Mouse (Mus musculus): ENCODE data around the gene Igfbp6. TPM values are rescaled to one million over a fixed set of nuclear protein-coding genes. Genes with fewer than 3 reads are reported as not detected.

The Igfbp6 gene
- total and polyA plus RNA-seq, 3 experiments: 0.38 TPM; not detected in 2

DNA sequence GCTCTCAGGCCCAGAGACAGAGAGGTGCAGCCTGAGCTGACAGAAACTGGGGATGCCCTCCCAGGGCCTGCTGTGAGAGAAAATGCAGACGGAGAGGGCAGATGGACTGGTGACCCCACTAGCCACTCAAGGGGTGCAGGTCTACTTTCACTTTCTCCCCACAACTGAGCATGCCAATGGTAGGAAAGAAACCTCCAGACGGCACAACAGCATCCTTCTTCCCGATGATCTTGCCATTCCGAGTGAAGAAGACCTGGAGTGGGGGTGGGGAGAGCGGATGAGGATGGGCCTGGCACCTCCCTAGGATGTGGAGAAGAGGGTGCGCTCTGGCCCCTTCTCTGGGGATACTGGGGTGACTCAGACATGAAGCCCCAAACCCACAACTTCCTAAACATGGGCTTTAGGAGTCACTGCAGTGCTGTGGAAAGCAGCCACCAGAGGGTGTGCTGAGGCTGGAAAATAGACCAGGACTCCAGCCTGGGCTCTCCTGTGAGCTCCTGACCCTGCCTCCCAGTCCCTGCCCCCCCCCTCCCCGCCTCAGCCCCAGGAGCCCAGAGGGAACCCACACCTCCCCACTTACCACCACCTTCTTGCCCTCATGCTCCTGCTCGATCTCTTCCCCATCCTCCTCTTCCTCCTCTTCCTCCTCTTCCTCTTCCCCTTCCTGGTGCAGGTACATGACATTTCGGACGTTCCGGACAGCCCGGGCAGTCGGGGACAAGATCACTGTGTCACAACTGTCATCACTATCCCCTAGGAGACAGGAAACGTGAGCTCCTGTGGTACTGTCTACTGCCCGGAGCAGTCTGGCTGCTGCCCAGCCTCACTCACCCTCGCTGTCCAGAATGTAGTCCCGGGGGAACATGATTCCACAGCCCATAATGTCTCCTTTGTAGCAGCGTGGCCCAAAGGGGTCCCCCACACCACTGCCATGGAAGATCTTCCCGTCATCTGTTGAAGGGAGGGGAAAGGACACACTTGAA lies 26.4 kb upstream of the Igfbp6 start:
- no peak overlapping the region for H3K27ac ChIP-seq (ENCODE audit: insufficient read depth, low read depth)
- H3K79me2 ChIP-seq (replicated peaks; ENCODE audit: control insufficient read depth, extremely low read depth, insufficient read depth, poor library complexity, severe bottlenecking): no peaks in the 10 kb centered on the region
- no peaks in the 10 kb centered on the region for H3K4me1 ChIP-seq (ENCODE audit: control insufficient read depth in 1 of 2, insufficient read depth in 2 of 2)
- DNase-seq (ENCODE audit: extremely low read depth): no peak
- TF ChIP-seq MXI1 (IDR thresholded peaks at IDR 0.05; ENCODE audit: low read depth, low read length) (no peak), MYC (IDR thresholded peaks at IDR 0.05; ENCODE audit: low read depth, low read length) (no peak), JUN (IDR thresholded peaks at IDR 0.05; ENCODE audit: insufficient read depth, low read depth, low read length) (no peak), POLR2A (IDR thresholded peaks at IDR 0.05; ENCODE audit: low read depth, low read length) (no peak), RAD21 (IDR thresholded peaks at IDR 0.05; ENCODE audit: low read depth, low read length) (peak; percentile 8), CTCF (conservative IDR thresholded peaks at IDR 0.05 in 1 of 2, IDR thresholded peaks at IDR 0.05 in 1 of 2; ENCODE audit: low read depth in 2 of 2, low read length in 2 of 2) (peak in 1 of 2 experiments; percentile 32; a peak in 2 of 4 replicates), SMC3 (IDR thresholded peaks at IDR 0.05; ENCODE audit: low read depth, low read length) (peak; percentile 18; the same call in 1 of the 2 replicates), RCOR1 (conservative IDR thresholded peaks at IDR 0.05; ENCODE audit: low read depth, low read length) (no peak), ELF1 (IDR thresholded peaks at IDR 0.05; ENCODE audit: low read depth, low read length) (no peak), POLR2AphosphoS2 (IDR thresholded peaks at IDR 0.05; ENCODE audit: low read depth, low read length) (no peak), TCF12 (IDR thresholded peaks at IDR 0.05; ENCODE audit: low read depth, low read length) (no peak)
- in situ Hi-C loops (cut with MboI; ENCODE audit: low pct_ligation_motif_present, low pct_unique_long_range_greater_than_20kb, low sequenced_read_pairs): no loop called here
- no peak overlapping the region for H3K4me3 ChIP-seq (replicated peaks in 1 of 3; ENCODE audit: low read depth in 2 of 3, low read length in 2 of 3, poor library complexity in 1 of 3)
- H3K9ac ChIP-seq (ENCODE audit: insufficient read depth, low read depth): no peak overlapping the region
- H3K27me3 ChIP-seq (replicated peaks): no peaks in the 10 kb centered on the region
- dilution Hi-C loops (cut with MboI; ENCODE audit: extremely low pct_ligation_motif_present, extremely low pct_unique_long_range_greater_than_20kb, low sequenced_read_pairs): no loop called here
- no peaks in the 10 kb centered on the region for H3K9me3 ChIP-seq (replicated peaks; ENCODE audit: low read length)
- peaks cover 53 to 81% of the 10 kb centered on the region in 2 experiments for H3K36me3 ChIP-seq (replicated peaks in 1 of 2; ENCODE audit: control insufficient read depth in 1 of 2, insufficient read depth in 1 of 2, low read length in 1 of 2)
- no peak overlapping the region for H3K4me2 ChIP-seq (ENCODE audit: insufficient read depth, low read depth, poor library complexity, severe bottlenecking)

DNA sequence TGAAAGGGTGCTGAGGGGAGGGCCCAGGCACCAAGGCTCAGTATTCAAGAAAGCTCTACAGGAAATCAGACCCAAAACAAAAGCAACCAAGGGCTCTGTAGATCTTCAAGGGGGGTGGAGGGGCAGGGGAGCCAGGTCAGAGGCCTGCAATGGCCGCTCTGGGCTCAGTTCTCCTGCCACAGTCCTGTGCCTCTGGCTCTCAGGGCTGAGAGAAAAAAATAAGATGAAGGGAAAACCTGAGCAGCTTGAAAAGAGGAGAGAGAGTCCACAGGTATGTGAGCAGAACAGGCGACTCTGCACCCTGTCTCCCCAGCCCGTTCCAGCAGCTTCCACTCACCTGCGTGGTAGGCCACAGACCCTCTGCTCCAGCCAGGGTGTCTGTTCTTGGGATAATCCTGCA lies 25.6 kb upstream of the Igfbp6 start:
- no peaks in the 10 kb centered on the region for H3K27me3 ChIP-seq (replicated peaks)
- H3K9ac ChIP-seq (ENCODE audit: insufficient read depth, low read depth): no peak overlapping the region
- no peaks in the 10 kb centered on the region for H3K9me3 ChIP-seq (replicated peaks; ENCODE audit: low read length)
- TF ChIP-seq HCFC1 (IDR thresholded peaks at IDR 0.05; ENCODE audit: low read depth, low read length) (no peak), MAFK (IDR thresholded peaks at IDR 0.05; ENCODE audit: insufficient replicate concordance, low read length) (no peak), PAX5 (IDR thresholded peaks at IDR 0.05; ENCODE audit: low read length) (no peak), MXI1 (IDR thresholded peaks at IDR 0.05; ENCODE audit: low read depth, low read length) (no peak), BHLHE40 (IDR thresholded peaks at IDR 0.05; ENCODE audit: low read depth, low read length) (no peak), RAD21 (IDR thresholded peaks at IDR 0.05; ENCODE audit: low read depth, low read length) (no peak), POLR2AphosphoS2 (IDR thresholded peaks at IDR 0.05; ENCODE audit: low read depth, low read length) (no peak)
- no peak overlapping the region for H3K4me3 ChIP-seq (replicated peaks in 1 of 3; ENCODE audit: low read depth in 2 of 3, low read length in 2 of 3, poor library complexity in 1 of 3)
- H3K79me2 ChIP-seq (replicated peaks; ENCODE audit: control insufficient read depth, extremely low read depth, insufficient read depth, poor library complexity, severe bottlenecking): no peaks in the 10 kb centered on the region
- dilution Hi-C loops (cut with MboI; ENCODE audit: extremely low pct_ligation_motif_present, extremely low pct_unique_long_range_greater_than_20kb, low sequenced_read_pairs) (no loop called here), in situ Hi-C loops (cut with MboI; ENCODE audit: low pct_ligation_motif_present, low pct_unique_long_range_greater_than_20kb, low sequenced_read_pairs) (no loop called here)
- H3K4me2 ChIP-seq (ENCODE audit: insufficient read depth, low read depth, poor library complexity, severe bottlenecking): no peak overlapping the region
- no peaks in the 10 kb centered on the region for H3K4me1 ChIP-seq (ENCODE audit: control insufficient read depth in 1 of 2, insufficient read depth in 2 of 2)
- no peak overlapping the region for H3K27ac ChIP-seq (ENCODE audit: insufficient read depth, low read depth)
- no peak for DNase-seq (ENCODE audit: extremely low read depth)
- H3K36me3 ChIP-seq (replicated peaks in 1 of 2; ENCODE audit: control insufficient read depth in 1 of 2, insufficient read depth in 1 of 2, low read length in 1 of 2): peaks cover 55 to 86% of the 10 kb centered on the region in 2 experiments
